Mouse (Mus musculus) kidney, adult 18-20 months (tissue): ENCODE results near the gene Gm45716.

ENCODE experiments used
- DNase-seq: peaks from one replicate; pipeline ENCODE4 v3.0.0; 2021

Gm45716 gene

DNA sequence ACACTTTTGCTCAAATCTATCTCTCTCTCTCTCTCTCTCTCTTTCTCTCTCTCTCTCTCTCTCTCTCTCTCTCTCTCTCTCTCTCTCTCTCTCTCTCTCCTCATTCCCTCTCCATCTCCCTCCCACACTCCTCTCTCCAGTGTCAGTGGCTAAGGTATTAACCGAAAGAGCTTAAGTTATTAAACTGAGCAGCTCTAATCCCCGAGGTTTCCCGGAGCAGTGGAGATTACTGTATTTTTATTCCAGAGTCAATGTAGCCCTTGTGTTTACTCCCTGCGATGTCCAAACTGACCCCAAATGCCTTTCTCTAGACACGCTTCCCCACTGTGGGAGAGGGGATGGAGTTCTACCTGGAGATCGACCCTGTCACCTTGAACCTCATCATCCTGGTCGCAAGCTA, at the start of gene Gm45716:
Gm45716 (plus strand) TSS at position 243 of the 400 bp plus-strand sequence.
- DNase-seq: no peak

DNA sequence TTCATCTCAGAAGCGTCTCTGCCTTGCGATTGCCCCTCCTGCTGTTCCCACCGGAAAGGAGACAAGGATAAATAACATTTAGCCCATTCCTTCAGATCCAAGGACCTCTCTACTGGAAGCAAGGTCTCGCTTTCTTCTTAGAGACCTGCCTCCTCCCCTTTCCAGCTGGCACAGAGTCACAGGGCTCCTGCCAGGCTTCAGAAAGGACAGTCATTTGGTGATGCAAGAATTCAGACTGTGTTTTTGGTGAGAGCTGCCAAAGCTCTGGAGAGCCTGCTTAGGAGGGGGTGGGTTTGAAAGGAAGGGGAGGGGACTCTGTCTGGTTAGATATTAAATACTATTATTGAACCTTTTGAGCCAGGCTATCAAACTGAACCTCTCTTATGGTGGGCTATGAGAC, 45.1 kb upstream of the Gm45716 start:
- no peak for DNase-seq

DNA sequence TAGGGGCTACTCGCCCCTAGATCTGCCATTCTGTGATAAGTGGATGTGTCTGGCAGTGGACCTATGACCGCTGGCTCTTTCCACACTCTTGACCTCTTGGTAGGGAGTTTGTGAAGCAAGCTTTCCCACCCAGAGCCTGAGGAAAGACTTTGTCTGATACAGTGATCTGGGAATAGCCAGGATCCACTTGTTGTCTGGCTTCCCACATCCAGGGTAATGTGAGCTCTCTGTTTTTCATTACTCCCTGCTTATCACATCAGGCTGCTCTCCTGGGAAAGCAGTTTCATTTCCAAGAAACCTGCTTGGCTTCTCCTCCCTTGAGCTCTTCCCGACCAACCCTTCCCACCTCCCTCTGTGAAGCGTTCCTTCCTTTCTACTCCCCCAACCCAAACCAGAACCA, 44.5 kb upstream of the Gm45716 start:
- DNase-seq: no peak

DNA sequence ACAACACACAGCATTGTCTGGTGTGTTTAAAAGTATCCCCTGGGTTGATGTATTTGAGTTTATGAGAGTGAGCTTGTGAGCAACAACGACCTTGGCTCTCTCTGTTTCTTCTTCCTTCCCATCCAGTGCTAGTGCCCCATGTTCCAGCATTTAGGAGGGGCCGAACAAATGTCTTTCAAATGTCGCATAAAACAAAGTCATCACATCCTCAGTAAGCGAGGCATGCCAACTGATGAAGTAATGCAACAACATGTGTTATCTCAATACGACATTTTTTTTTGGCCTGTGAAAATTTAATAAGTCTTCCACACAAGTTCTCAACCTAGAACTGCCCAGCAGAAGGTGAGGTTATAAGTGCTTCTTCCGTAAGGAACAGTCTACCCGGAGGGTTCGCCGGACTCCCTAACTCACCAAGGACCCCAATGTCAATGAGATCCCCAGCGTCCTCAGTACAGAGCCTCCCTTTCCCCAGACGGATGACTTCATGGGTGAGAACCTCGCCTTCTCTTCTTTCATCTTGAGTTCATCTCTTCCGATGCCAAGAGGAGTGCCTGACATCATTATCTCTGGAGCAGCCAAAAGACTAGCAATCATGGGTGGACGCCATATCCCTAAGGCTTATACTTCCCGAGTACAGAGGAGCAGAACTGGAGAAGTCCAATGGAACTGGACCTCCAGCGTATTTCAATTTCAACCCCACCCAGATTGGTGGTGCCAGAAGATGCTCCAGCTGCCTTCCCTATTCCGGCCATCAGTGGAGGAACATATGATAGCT, 41.2 kb upstream of the Gm45716 start:
- no peak for DNase-seq

DNA sequence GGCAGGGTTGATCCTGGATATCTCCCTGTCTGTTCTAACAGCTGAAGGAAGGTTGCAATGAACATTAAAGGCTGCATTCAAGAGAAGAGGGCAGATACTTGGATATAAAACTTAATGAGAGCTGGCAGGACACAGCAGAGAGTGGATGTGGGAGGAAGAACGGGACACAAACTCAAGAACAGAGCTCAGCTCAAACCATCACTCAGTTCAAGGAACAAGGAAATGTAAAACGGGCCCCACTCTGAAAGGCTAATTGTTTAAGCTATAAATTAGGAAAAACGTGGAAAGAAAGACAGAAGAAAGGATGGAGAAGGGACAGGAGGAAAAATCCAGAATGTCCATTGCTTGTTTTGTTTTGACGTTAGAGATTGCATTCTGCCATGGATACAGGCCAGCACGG, 32.4 kb upstream of the Gm45716 start:
- no peak for DNase-seq

DNA sequence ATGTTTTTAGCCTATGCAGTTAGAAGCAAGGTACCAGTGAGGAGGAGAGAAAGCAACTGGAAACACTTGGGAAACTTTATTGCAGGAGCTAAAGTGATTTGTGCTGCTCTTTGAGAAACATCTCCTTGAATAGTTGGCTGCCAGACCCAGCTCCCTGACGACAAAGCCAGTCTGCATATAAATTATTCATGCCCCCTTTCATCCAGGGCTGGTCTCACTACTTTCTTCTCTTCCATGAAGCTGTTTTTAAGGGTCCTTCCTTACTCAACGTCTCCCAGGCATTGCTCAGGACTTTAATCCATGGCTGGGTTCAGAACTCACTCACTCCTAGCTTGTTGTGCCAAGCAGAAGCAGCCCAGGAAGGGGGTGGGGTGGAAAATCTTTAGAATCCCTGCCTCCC, 32.0 kb upstream of the Gm45716 start:
- no peak for DNase-seq

DNA sequence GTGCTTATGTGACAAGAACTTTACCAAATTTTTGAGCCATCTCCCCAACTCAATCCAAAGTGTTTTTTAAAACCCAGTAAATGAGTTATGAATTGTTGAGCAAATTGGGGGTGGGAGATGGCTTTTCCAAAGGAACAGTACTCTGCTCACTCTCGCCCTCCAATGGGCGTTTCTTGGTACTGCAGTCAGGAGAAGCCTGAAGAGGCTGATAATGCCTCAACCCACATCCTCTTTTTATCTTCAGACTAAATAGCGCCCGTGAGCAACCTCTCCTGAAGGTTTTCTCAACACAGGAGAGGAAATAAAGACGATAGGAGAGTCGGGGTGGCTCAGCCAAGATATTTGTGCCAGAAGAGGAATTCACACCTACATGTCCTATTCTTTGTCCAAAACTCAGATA, 19.7 kb upstream of the Gm45716 start:
- no peak for DNase-seq

DNA sequence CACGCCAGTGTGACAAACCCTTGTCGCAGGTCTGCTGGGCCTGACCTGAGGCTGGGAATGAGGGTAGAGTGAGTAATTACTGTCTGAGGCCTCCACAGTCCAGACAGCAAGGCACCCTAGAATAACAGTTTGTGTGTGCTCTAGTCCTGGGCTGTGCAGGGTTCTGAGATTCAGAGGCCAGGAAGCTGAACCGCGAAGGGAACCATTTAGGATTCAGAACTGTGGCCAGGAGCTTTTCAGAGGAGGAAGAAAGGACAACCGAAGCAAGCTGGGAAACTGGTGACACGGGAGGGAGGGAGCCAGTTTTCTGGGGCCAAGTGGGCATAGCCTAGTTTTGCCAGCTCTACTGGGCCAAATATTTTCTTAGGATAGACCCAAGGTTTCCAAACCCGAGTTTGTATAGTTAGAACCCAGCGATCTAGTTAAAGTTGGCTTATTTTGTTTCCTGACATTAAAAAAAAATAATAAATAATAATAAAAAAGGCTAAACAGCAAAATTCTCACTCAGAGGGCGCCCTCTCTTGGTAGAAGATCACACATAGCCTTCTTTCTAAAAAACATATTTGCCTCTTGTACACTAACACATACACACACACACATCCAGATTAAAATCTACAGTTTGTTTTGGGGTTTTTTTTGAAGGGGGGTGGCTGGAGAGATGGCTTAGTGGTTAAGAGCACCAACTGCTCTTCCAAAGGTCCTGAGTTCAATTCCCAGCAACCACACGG, 19.0 kb upstream of the Gm45716 start:
- no peak for DNase-seq

DNA sequence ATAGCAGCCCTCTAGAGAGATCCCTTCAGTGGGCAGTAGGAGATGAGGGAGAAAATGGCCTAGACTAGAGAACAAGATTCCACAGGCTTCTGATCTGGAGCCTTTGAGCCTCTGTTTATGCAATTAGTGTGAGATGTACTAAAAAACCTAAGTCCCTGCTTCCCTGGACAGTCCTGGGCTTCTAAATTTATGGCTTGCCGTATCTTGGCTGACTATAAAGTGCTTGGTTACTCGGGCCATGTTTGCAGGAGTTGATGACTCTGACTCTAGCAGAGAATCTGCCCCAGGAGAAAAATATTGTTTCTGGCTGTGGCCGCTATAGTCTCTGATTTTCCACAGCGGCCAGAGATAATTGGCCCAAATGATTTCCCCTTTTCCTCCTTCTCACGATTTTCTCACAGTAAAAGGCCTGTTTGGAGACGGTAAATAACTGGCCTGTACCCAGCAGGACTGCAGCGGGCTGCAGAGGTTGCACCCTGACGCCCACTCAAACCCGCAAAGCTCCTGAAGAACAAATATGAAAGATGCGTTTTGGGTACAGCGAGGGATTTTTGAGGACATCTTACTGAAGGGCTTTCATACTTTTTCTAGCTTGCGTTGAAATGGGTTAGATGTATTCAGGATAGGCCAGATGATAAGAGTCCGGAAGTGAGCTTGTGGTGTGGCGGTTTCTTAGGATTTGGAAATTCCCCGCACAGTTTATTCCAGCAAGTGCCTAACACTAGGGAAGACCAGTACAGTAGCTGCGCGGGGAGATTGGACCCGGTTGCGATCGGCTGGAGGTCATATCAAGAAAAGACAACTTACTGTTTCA, 18.1 kb upstream of the Gm45716 start:
- peak; percentile 27 for DNase-seq

DNA sequence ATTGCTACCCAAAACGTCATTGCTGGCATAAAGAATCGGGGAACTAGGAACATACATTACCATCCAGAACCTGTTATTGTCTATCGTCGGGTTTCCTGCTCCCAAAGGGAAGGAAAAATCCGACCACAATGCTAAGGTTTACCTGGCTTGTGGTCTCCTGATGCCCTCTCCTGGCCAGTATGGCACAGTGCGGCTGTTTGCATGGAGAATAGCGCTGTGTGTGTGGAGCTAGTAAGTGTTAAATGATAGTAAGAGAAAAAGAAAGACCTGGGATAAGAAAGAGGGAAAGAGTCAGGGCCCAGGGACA, 17.5 kb upstream of the Gm45716 start:
- DNase-seq: peak; percentile 54

DNA sequence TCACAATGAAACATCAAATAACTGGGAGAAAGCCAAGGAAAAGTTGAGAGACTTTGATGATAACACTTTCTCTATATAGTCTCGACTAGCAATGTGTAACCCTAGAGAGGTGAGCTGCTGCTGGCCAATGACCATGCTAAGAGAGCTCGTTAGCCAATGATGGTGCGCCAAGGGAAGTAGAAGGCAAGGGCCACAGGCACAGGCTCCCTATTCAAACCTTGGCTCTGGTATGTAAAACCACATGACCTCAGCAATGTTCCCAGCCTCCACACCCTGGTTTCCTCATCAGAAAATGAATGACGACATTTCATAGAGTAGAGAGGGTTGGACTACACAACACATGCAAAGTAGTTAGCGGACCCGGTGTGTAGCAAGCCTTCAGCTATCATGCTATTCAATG, 15.2 kb upstream of the Gm45716 start:
- DNase-seq: no peak

DNA sequence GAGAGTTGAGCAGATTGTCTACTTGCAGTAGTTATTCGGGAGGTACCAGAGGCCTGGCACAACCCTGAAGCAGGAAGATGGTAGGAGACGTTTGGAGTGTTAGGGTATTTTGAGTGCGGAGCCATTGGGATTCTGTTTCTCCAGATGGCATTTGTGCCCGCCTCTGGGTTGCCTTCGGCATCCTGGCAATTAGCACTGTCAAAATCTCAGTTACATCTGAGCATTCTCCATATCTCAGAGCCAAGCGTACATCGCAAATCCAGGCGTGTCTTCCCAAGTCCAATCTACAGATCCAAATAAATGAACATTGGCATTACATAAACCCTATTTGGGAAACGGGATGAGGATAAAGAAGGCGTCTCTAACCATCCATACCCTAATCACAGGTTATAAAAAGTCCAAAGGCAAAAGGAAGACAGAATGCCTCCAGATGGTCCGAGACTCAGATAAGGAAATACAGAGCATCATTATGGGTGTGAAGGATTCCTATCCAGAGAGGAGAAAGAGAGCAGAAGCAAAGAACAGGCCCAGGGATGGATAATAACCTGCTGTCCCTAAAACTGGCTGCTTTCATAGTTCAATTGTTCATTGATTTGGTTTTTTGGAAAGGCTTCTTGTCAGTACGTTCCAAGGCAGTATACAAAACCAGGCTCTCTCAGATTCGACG, 11.7 kb upstream of the Gm45716 start:
- no peak for DNase-seq

DNA sequence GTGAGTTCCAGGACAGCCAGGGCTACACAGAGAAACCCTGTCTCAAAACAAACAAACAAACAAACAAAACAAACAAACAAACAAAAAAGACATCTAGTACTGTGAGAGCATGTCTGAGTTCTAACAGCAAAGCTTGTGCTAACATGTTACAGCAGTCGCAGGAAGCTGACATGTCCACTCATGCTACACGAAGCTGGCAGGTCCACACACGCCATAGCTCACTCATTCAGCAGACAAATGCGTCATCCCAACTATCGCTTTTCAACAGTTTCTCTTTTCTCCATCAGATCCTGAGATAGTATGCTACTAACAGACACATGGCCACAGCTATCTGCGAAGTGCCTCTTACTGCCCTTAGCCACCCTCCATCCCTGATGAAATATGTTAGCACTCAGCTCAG, 10.1 kb upstream of the Gm45716 start:
- DNase-seq: no peak

DNA sequence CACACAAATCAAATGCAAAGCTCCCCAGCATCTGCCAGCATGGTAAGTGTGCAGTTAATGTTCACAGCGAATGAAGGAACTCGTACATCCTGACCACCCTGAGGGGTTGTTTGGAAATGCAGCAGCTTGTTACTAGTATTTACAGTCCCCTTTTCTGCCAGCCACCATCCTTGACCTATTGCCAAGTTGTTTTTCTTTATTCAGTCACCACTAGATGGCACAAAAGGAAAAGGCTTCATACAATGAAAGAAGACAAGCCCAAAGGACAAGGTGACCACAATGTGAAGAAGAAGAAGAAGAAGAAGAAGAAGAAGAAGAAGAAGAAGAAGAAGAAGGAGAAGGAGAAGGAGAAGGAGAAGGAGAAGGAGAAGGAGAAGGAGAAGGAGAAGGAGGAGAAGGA, 4.1 kb upstream of the Gm45716 start:
- peak; percentile 17 for DNase-seq

DNA sequence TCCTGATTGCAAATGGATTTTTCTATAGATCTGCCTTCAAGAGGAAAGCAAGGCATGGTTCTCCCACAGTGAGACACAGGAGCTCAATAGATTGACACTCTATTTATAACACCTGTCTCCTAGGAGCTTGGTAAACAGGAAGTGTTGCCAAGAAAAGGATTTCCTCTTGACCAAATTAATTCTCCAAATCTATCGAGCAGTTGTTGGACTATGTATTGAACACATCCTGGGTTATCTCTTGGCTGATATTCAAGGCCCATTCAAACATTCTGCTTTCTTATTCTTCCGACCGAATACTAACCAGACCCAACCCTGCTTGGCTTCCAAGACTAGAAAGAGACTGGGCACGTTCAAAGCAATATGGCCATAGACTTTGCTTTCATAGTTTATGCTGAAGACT, 2.7 kb upstream of the Gm45716 start:
- DNase-seq: no peak

DNA sequence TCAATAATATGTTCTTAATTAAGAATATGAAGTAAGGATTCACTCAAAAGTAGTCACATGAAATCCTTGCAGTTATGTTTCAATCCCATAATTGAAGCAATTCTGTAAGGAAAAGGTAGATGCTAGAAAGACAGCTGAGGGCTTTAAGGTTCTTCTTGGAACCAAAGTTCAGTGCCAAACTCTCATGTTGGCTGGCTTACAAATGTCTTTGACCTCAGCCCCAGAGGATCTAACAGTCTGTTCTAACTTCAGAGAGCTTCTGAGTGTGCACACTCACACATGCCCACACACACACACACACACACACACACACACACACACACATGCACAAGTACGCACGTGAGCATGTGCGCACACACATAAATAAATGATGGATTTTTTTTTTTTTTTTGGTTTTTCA, 2.7 kb downstream of the Gm45716 start:
- peak; percentile 28 for DNase-seq

DNA sequence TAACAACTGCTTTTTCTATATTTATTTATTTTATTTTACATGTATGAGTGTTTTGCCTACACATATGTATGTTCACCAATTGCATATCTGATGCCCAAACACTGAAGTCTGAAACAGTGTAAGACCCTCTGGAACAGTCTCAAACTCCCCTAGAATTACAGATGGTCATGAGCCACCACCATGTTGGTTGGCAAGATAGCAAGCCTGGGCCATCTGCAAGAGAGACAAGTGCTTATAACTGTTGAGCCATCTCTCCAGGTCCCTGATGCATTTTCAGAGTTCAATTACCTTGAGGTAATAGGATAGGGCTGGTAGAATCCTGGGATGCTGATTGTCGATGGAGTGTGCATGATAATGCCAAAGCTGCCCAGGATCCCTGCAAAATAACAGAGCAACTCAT, 7.5 kb downstream of the Gm45716 start:
- no peak for DNase-seq

DNA sequence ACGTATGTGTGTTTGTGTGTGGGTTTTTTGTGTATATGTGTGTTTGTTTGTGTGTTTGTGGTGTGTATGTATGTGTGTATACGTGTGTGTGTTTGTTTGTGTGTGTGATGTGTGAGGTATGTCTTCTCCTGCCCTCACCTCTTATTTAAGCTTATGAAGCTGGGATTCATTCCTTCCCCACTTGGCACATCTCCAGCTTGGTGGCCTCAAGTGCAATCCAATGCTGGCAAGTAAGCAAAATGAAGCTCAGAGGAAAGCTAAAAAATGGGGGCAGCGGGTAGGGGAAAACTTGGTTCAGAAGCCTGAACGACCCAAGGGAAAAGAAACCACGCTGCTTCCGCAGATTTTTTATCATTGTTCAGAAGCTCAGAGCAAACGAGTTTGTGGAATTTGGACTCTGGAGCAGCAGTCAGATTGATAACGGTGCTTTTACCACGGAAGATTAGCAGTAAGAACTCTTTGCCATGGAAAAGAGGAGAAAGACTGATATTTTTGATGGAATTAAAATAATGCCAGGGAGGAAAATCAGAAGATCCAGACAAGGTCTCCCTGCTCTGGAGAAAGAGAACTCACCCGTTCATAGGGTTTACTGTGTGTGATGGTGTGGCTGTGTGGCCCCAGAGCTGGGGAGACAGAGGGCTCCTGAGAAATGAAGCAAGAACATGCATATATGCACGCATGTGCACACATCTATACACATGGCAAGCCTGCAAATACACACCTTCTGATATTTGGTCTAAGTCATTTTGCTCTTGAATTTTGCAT, 8.5 kb downstream of the Gm45716 start:
- DNase-seq: peak; percentile 6

DNA sequence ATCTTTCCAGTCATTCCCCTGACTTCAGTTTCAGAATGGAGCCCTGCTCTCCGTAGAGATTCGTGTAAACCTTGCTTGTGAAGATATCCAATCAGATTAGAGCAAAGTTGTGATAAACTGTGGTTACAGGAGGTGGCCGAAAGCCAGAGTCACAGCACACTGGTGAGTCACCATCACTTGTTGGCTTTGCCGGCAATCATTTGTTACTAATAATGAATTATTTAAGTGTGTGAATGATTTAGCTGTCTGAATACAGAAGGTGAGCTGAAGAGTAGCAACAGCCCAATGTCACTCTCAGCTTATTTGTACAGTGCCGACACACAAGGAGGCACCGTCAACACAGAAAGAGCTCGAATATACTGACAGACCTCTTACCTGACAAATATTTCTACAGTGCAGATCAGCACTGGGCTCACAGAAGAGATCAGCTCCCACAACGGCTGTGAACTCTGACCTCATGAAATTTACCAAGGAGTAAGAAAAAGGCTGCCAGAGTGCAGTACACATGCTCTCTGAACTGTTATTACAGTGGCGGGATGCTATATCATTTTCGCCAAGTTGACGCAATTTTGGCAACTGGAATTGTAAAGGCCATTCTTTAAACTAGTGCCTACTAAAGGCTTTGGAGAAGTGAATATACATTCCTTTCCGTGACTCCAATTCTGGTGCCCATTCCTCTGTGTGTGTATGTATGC, 9.2 kb downstream of the Gm45716 start:
- no peak for DNase-seq

DNA sequence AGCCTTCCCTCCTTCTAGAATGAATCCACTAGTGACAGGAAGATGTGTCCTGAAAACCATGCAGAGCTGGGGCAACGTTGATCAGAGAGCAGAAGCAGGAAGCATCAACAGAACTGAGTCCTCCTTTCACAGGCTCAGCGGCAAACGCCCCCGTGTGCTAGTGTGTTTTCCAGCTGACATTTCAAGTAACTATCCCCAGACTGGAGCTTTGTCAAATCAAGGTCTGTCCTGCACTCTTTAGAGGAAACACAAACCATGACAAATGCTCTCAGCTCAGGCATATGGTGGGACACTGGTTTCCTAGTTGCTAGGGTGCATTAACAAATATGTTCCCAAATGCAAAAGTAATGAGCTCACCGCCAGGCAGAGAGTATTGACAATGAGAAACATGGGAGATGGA, 10.6 kb downstream of the Gm45716 start:
- DNase-seq: no peak

DNA sequence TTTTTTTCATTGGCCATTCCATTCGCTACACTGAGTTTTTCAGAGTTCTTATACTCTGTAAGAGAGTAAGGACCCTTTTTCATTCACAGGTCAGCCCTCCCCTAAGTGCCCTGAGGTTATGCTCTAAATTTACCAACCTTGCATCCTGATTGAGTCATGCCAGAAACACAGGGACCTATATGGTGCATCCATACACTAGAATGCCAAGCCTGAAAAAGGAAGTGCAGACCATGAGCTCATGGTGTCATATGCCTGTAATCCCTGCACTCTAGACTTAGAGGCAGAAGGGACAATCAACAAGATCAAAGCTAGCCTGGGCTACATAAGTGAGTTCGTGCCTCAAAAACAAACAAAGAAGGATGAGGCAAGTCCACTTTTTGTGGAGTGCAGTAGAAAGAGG, 13.3 kb downstream of the Gm45716 start:
- no peak for DNase-seq

DNA sequence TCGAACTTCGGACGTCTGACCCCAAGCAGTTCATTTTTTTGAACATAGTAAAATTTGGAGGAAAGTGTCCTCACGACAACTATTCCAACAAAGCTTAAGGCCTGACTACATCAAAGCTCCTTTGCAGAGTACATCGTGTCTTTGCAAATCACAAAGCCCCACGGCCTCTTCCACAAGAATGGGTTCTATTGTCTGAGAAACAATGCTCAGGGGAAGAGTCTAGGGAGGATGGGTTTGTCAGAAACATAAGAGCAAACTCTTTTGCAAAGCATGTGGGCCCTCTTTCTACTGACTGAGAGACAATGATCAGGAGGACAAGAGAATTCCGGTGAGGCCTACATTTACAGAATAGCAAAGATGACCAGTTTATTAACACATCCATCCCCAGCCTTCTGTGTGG, 26.8 kb downstream of the Gm45716 start:
- DNase-seq: no peak
